Mouse (Mus musculus) lung, postnatal 36 days (tissue): ENCODE measurements around the gene Slc44a3.

ENCODE experiments used
- DNase-seq: peaks from one replicate; pipeline ENCODE4 v3.0.0; 2022; ENCODE audit warnings: mixed read lengths

Gene Slc44a3

DNA sequence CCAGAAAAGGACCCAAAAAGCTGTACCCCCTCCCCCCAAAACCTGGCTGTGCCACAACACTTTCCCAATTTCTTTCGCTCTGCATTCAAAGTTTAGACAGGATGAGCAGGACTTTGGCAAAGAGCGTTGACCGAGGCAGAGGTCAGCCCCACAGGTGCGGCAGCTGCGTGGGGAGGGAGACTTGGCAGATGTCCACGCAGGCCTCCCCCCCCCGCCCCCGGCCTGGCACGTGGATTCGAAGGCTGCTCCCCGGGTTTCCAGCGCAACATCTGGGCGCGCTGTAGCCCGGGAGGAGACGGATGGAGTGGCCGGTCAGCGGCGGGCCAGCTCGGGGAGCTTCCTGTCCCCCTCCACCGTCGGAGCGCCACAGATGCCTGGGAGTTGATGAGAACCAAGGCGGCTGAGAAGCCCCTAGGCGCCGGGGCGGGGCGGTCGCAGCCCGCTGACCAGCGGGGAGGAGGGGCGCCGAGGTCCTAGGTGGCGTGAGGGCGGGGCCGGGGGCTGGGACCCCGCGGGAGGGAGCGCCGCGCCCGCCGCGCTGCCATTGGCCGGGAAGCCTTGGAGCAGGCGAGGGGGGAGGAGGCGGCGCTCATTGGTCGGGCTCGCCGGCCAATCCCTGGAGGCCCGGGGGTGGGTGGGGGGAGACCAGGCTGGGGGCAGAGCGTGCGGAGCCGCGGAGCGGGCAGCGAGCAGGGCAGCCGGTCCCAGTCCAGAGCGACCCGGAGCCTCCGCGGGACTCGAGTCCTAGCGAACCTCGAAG is 106.2 kb downstream of the Slc44a3 start, which contains the start of gene Cnn3:
Gene Cnn3, plus strand, starts transcription at position 637 of the 760 bp plus-strand sequence.
- peak; percentile 94 for DNase-seq

GRCm38 (mm10) chr3:121422405-121422804 is 109.8 kb downstream of the Slc44a3 start:
- no peak for DNase-seq

DNA sequence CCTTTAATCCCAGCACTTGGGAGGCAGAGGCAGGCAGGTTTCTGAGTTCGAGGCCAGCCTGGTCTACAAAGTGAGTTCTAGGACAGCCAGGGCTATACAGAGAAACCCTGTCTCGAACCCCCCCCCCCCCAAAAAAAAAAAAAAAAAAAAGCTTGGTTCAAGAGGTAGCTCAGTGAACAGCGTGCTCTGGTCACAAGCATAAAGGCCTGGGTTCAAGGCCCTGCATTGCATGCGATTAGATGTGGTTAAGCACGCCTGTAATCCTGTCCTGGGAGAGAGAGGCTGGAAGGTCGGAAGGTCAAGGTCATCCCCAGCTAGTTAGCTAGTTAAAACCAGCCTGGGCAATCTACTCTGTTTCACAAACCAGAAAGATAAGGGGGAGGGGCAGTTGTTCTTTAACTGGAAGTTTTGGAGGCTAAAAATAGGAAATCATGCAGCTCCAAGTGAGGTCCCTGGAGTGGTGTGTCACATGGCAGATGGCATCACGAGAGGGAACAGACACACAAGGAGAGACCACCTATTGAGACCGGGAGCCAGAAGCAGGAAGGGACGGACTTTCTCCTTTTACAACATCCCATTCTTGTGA is 113.3 kb downstream of the Slc44a3 start:
- DNase-seq: no peak

GRCm38 (mm10) chr3:121418251-121418601 is 114.0 kb downstream of the Slc44a3 start:
- DNase-seq: no peak

GRCm38 (mm10) chr3:121417379-121418250 is 114.6 kb downstream of the Slc44a3 start:
- no peak for DNase-seq

GRCm38 (mm10) chr3:121416171-121417154 is 115.7 kb downstream of the Slc44a3 start:
- DNase-seq: no peak

DNA sequence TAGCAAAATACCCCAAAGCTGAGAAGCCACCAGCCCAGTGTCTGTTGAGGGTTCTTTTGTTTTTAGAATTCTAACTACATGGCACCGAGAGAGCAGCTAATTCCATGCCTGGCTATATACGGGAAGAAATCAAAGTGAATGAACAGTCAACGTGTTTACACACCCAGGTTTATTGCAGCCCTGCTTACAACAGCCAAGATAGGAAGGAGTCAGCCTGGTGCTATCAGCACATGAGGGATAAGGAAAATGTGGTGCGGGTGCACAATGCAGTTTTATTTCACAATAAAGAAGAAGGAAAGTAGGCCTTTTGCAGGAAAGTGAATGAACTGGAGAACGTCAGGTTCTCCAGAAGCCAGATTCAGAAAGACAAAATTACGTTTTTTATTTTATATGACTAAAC is 120.8 kb downstream of the Slc44a3 start:
- DNase-seq: no peak
